Mouse (Mus musculus) liver, adult 2 months (tissue): Measurements from ENCODE around the gene March8. TPM values are rescaled to one million over a fixed set of nuclear protein-coding genes. Genes with fewer than 3 reads are reported as not detected.

Source experiments
- DNase-seq: peaks from one replicate; pipeline ENCODE4 v3.0.0-alpha.2; 2011; ENCODE audit warnings: low read depth, low spot score; ENCODE audit errors: extremely low read depth
- H3K27ac ChIP-seq: fragments of 200-500 bp; replicated peaks from 2 replicates; pipeline ENCODE4 v1.5.1; 2012; ENCODE audit warnings: low read depth, mild to moderate bottlenecking, control low read depth, inconsistent platforms, low read length; ENCODE audit not compliant: insufficient read depth
- H3K27me3 ChIP-seq: fragments of 200-500 bp; 2 replicates; pipeline ENCODE4 v1.6.1; 2012; ENCODE audit warnings: mild to moderate bottlenecking, moderate library complexity, low read length, inconsistent platforms; ENCODE audit not compliant: control insufficient read depth, insufficient read depth
- H3K36me3 ChIP-seq: fragments of 200-500 bp; 2 replicates; pipeline ENCODE4 v1.6.1; 2012; ENCODE audit warnings: low read length, inconsistent platforms; ENCODE audit not compliant: control insufficient read depth, insufficient read depth
- H3K4me1 ChIP-seq: fragments of 200-500 bp; 2 replicates; pipeline ENCODE4 v1.6.1; 2011; ENCODE audit warnings: low read length; ENCODE audit not compliant: control insufficient read depth, insufficient read depth
- H3K4me3 ChIP-seq: fragments of 200-500 bp; 2 replicates; pipeline ENCODE4 v1.5.1; 2011; ENCODE audit warnings: low read depth, mild to moderate bottlenecking, control low read depth, low read length, moderate library complexity; ENCODE audit not compliant: insufficient read depth
- H3K79me2 ChIP-seq: fragments of 200-500 bp; 2 replicates; pipeline ENCODE4 v1.6.1; 2012; ENCODE audit warnings: inconsistent platforms, mild to moderate bottlenecking, low read length, moderate library complexity; ENCODE audit not compliant: control insufficient read depth, insufficient read depth
- H3K9ac ChIP-seq: fragments of 200-500 bp; 2 replicates; pipeline ENCODE4 v1.6.1; 2012; ENCODE audit warnings: low read depth, mild to moderate bottlenecking, control low read depth, inconsistent platforms, low read length
- CTCF ChIP-seq: fragments of 200-500 bp; IDR thresholded peaks from 2 replicates; pipeline ENCODE4 v1.5.1; 2011; ENCODE audit warnings: low read depth, low read length, control low read depth
- POLR2A ChIP-seq: fragments of 200-500 bp; IDR thresholded peaks from 2 replicates; pipeline ENCODE4 v1.6.1; 2011; ENCODE audit warnings: low read length, control low read depth; ENCODE audit not compliant: insufficient read depth; ENCODE audit errors: extremely low read depth
- WGBS: fragments of 180-500 bp; shearing (Covaris S2); methylation state at CpG from one replicate; pipeline ENCODE4 v1.1.7; 2018; 5-methylcytosine and 5-hydroxymethylcytosine counted together
- polyA plus RNA-seq: library from polyadenylated mRNA; depleted of rRNA; stranded (reverse); fragments of >200 nt; gene quantifications from 2 replicates; pipeline ENCODE4 v1.2.3, GENCODE M21; 2012
- total RNA-seq: library from RNA; depleted of rRNA; stranded (reverse); fragments of >200 nt; gene quantifications from 2 replicates; pipeline ENCODE4 v1.2.3, GENCODE M21; 2014

Gene March8
- total and polyA plus RNA-seq, 2 experiments, result 58.4 to 100 TPM

GRCm38 (mm10) chr6:116427552-116427951 lies 89.7 kb downstream of the March8 start:
- Histone ChIP-seq H3K4me1 (no peaks in the 10 kb centered on the region), H3K27ac (no peak overlapping the region), H3K4me3 (no peak overlapping the region), H3K27me3 (no peaks in the 10 kb centered on the region; the same call in 1 of the 2 replicates), H3K36me3 (no peaks in the 10 kb centered on the region), H3K79me2 (no peaks in the 10 kb centered on the region), H3K9ac (no peak overlapping the region)
- no peak for TF ChIP-seq CTCF
- TF ChIP-seq POLR2A, result no peak
- no peak for DNase-seq
- 75% methylated on average over 3 of the region's 3 CpGs for WGBS

GRCm38 (mm10) chr6:116428282-116428681 lies 90.5 kb downstream of the March8 start:
- no peaks in the 10 kb centered on the region for H3K79me2 ChIP-seq
- H3K27ac ChIP-seq, result no peak overlapping the region
- DNase-seq, result no peak
- no peaks in the 10 kb centered on the region; the same call in 1 of the 2 replicates for H3K27me3 ChIP-seq
- H3K9ac ChIP-seq, result no peak overlapping the region
- 58% methylated on average over 5 of the region's 5 CpGs for WGBS
- no peaks in the 10 kb centered on the region for H3K4me1 ChIP-seq
- H3K4me3 ChIP-seq, result no peak overlapping the region
- no peaks in the 10 kb centered on the region for H3K36me3 ChIP-seq
- TF ChIP-seq CTCF (peak; percentile 48; the same call in 1 of the 2 replicates), POLR2A (no peak)

- 75% methylated on average over 6 of the region's 6 CpGs for WGBS
- no peak for DNase-seq
- Histone ChIP-seq H3K27me3 (no peaks in the 10 kb centered on the region), H3K4me1 (no peaks in the 10 kb centered on the region), H3K4me3 (no peak overlapping the region), H3K79me2 (no peaks in the 10 kb centered on the region), H3K36me3 (no peaks in the 10 kb centered on the region), H3K27ac (no peak overlapping the region), H3K9ac (no peak overlapping the region)
- TF ChIP-seq CTCF (no peak), POLR2A (no peak)
Measured at GRCm38 (mm10) chr6:116438864-116439263, 101.0 kb downstream of the March8 start.

- no peak for DNase-seq
- no peak overlapping the region for H3K4me3 ChIP-seq
- H3K27ac ChIP-seq, result no peak overlapping the region
- TF ChIP-seq POLR2A (no peak), CTCF (no peak)
- H3K79me2 ChIP-seq, result no peaks in the 10 kb centered on the region
- 77% methylated on average over 6 of the region's 6 CpGs for WGBS
- no peaks in the 10 kb centered on the region for H3K27me3 ChIP-seq
- H3K4me1 ChIP-seq, result no peaks in the 10 kb centered on the region
- H3K9ac ChIP-seq, result no peak overlapping the region
- no peaks in the 10 kb centered on the region for H3K36me3 ChIP-seq
Measured at GRCm38 (mm10) chr6:116439531-116439930, 101.7 kb downstream of the March8 start.

- TF ChIP-seq POLR2A (no peak), CTCF (no peak)
- no peaks in the 10 kb centered on the region for H3K36me3 ChIP-seq
- no peaks in the 10 kb centered on the region for H3K79me2 ChIP-seq
- no peak overlapping the region for H3K9ac ChIP-seq
- H3K4me3 ChIP-seq, result no peak overlapping the region
- WGBS, result 78% methylated on average over 4 of the region's 4 CpGs
- no peak overlapping the region for H3K27ac ChIP-seq
- no peaks in the 10 kb centered on the region for H3K4me1 ChIP-seq
- H3K27me3 ChIP-seq, result no peaks in the 10 kb centered on the region
- DNase-seq, result no peak
Measured at GRCm38 (mm10) chr6:116440447-116440846, 102.6 kb downstream of the March8 start.

- no peaks in the 10 kb centered on the region for H3K36me3 ChIP-seq
- no peaks in the 10 kb centered on the region for H3K27me3 ChIP-seq
- H3K4me1 ChIP-seq, result no peaks in the 10 kb centered on the region
- no peaks in the 10 kb centered on the region for H3K79me2 ChIP-seq
- DNase-seq, result no peak
- no peak overlapping the region for H3K27ac ChIP-seq
- TF ChIP-seq POLR2A, result no peak
- TF ChIP-seq CTCF, result no peak
- 66% methylated on average over 4 of the region's 4 CpGs for WGBS
- no peak overlapping the region for H3K9ac ChIP-seq
- no peak overlapping the region for H3K4me3 ChIP-seq
Measured at GRCm38 (mm10) chr6:116440849-116441248, 103.0 kb downstream of the March8 start.
